Mouse (Mus musculus) stomach, embryonic 16.5 days (tissue): ENCODE measurements around the gene Camsap2. TPM values are rescaled to one million over a fixed set of nuclear protein-coding genes. Genes with fewer than 3 reads are reported as not detected.

Source experiments
- ATAC-seq: fragments of 200-750 bp; cut with Nextera tagmentation; 2 replicates; pipeline ENCODE4 v1.8.0; 2017; ENCODE audit warnings: moderate number of reproducible peaks, moderate TSS enrichment; ENCODE audit not compliant: insufficient read depth, low FRiP score
- H3K27ac ChIP-seq: fragments of 300-500 bp; sonication (generic); 2 replicates; pipeline ENCODE4 v1.5.1; 2014; ENCODE audit warnings: low read length
- H3K27me3 ChIP-seq: fragments of 300-500 bp; sonication (generic); 2 replicates; pipeline ENCODE4 v1.6.1; 2014; ENCODE audit warnings: low read length, control low read depth, mixed read lengths; ENCODE audit not compliant: control insufficient read depth, insufficient read depth
- H3K36me3 ChIP-seq: fragments of 300-500 bp; sonication (generic); 2 replicates; pipeline ENCODE4 v1.6.1; 2014; ENCODE audit warnings: low read length; ENCODE audit not compliant: control insufficient read depth, insufficient read depth
- H3K4me1 ChIP-seq: fragments of 300-500 bp; sonication (generic); 2 replicates; pipeline ENCODE4 v1.6.1; 2014; ENCODE audit warnings: low read length, control low read depth, mixed read lengths; ENCODE audit not compliant: control insufficient read depth, insufficient read depth
- H3K4me2 ChIP-seq: fragments of 300-500 bp; sonication (generic); 2 replicates; pipeline ENCODE4 v1.6.1; 2014; ENCODE audit warnings: low read depth, low read length, mixed read lengths
- H3K4me3 ChIP-seq: fragments of 300-500 bp; sonication (generic); replicated peaks from 2 replicates; pipeline ENCODE4 v1.5.1; 2014; ENCODE audit warnings: mild to moderate bottlenecking, low read length
- H3K9ac ChIP-seq: fragments of 300-500 bp; sonication (generic); 2 replicates; pipeline ENCODE4 v1.6.1; 2014; ENCODE audit warnings: low read length
- H3K9me3 ChIP-seq: fragments of 300-500 bp; sonication (generic); replicated peaks from 2 replicates; pipeline ENCODE4 v1.6.1; 2016; ENCODE audit warnings: low read length, control low read depth; ENCODE audit not compliant: control insufficient read depth
- WGBS: fragments of 180-500 bp; shearing (Covaris S2); extraction: QIAGEN DNeasy Blood & Tissue Kit; methylation state at CpG from one replicate; pipeline ENCODE4 v1.1.7; 2014; 5-methylcytosine and 5-hydroxymethylcytosine counted together
- polyA plus RNA-seq: library from polyadenylated mRNA; unstranded; fragments of >200 nt; fragmentation: Nextera tagmentation; extraction: Ambion mirVana; gene quantifications from 2 replicates; pipeline ENCODE4 v1.2.1, GENCODE M21; 2015

The Camsap2 gene
- polyA plus RNA-seq, 1 experiment from 2014 or later = 9.3 TPM

- no peak overlapping the region for H3K27ac ChIP-seq
- H3K9me3 ChIP-seq = no peaks in the 10 kb centered on the region
- no peak for ATAC-seq
- no peaks in the 10 kb centered on the region for H3K4me1 ChIP-seq
- H3K36me3 ChIP-seq = no peaks in the 10 kb centered on the region
- no peaks in the 10 kb centered on the region for H3K27me3 ChIP-seq
- WGBS = 71% methylated on average over 3 of the region's 3 CpGs
- H3K4me2 ChIP-seq = no peak overlapping the region
- H3K4me3 ChIP-seq = no peak overlapping the region
- H3K9ac ChIP-seq = no peak overlapping the region
These were observed 39.5 kb downstream of the Camsap2 start for GRCm38 (mm10) chr1:136306424-136306823.

- Histone ChIP-seq H3K27ac (no peak overlapping the region), H3K9ac (no peak overlapping the region), H3K27me3 (no peaks in the 10 kb centered on the region), H3K36me3 (peaks cover 3% of the 10 kb centered on the region; the same call in 1 of the 2 replicates), H3K4me3 (no peak overlapping the region), H3K4me1 (no peaks in the 10 kb centered on the region), H3K9me3 (no peaks in the 10 kb centered on the region), H3K4me2 (no peak overlapping the region)
- no peak for ATAC-seq
These were observed 51.9 kb downstream of the Camsap2 start for GRCm38 (mm10) chr1:136293961-136294360.

- 68% methylated on average over 1 of the region's 1 CpGs for WGBS
- H3K4me2 ChIP-seq = no peak overlapping the region
- no peaks in the 10 kb centered on the region for H3K27me3 ChIP-seq
- H3K9me3 ChIP-seq = no peaks in the 10 kb centered on the region
- peaks cover 5% of the 10 kb centered on the region; the same call in 1 of the 2 replicates for H3K36me3 ChIP-seq
- no peak for ATAC-seq
- no peak overlapping the region for H3K4me3 ChIP-seq
- no peaks in the 10 kb centered on the region for H3K4me1 ChIP-seq
- H3K27ac ChIP-seq = no peak overlapping the region
- no peak overlapping the region for H3K9ac ChIP-seq
These were observed 56.1 kb downstream of the Camsap2 start for GRCm38 (mm10) chr1:136289803-136290202.

GRCm38 (mm10) chr1:136277366-136277765 lies 68.5 kb downstream of the Camsap2 start:
- 92% methylated on average over 8 of the region's 8 CpGs for WGBS
- Histone ChIP-seq H3K9me3 (no peaks in the 10 kb centered on the region), H3K4me2 (no peak overlapping the region), H3K36me3 (peaks cover 38% of the 10 kb centered on the region), H3K9ac (no peak overlapping the region), H3K27me3 (no peaks in the 10 kb centered on the region), H3K4me1 (no peaks in the 10 kb centered on the region), H3K27ac (no peak overlapping the region), H3K4me3 (no peak overlapping the region)
- no peak for ATAC-seq

- Histone ChIP-seq H3K4me1 (no peaks in the 10 kb centered on the region), H3K4me2 (no peak overlapping the region), H3K9ac (no peak overlapping the region), H3K27ac (no peak overlapping the region), H3K9me3 (no peaks in the 10 kb centered on the region), H3K27me3 (no peaks in the 10 kb centered on the region), H3K36me3 (peaks cover 3% of the 10 kb centered on the region; the same call in 1 of the 2 replicates), H3K4me3 (no peak overlapping the region)
- 74% methylated on average over 7 of the region's 7 CpGs for WGBS
- ATAC-seq = no peak
These were observed 77.7 kb downstream of the Camsap2 start for GRCm38 (mm10) chr1:136268224-136268623.

GRCm38 (mm10) chr1:136266127-136266526 lies 79.8 kb downstream of the Camsap2 start:
- Histone ChIP-seq H3K36me3 (no peaks in the 10 kb centered on the region), H3K9ac (no peak overlapping the region), H3K4me3 (no peak overlapping the region), H3K4me1 (no peaks in the 10 kb centered on the region), H3K27me3 (peaks cover 12% of the 10 kb centered on the region), H3K4me2 (no peak overlapping the region), H3K9me3 (no peaks in the 10 kb centered on the region), H3K27ac (no peak overlapping the region)
- WGBS = 50% methylated on average over 6 of the region's 6 CpGs
- ATAC-seq = no peak

- Histone ChIP-seq H3K9me3 (no peaks in the 10 kb centered on the region), H3K27ac (no peak overlapping the region), H3K36me3 (no peaks in the 10 kb centered on the region), H3K4me2 (no peak overlapping the region), H3K4me3 (no peak overlapping the region), H3K4me1 (peaks cover 12% of the 10 kb centered on the region), H3K9ac (no peak overlapping the region), H3K27me3 (peaks cover 39% of the 10 kb centered on the region)
- 82% methylated on average over 5 of the region's 5 CpGs for WGBS
- ATAC-seq = no peak
These were observed 82.5 kb downstream of the Camsap2 start for GRCm38 (mm10) chr1:136263355-136263754.

GRCm38 (mm10) chr1:136260635-136261238 lies 85.2 kb downstream of the Camsap2 start, which contains the start of gene Gpr25:
TSS of gene Gpr25 (minus strand) at chr1:136260873.
- Histone ChIP-seq H3K4me3 (peak within 1 kb of the TSS; percentile 55), H3K27ac (no peak within 1 kb of the TSS), H3K4me1 (peaks cover 12% of the 10 kb centered on the region), H3K36me3 (no peaks in the 10 kb centered on the region), H3K9ac (peak within 1 kb of the TSS; percentile 69), H3K27me3 (peaks cover 55% of the 10 kb centered on the region), H3K4me2 (peak within 1 kb of the TSS; percentile 91), H3K9me3 (no peaks in the 10 kb centered on the region)
- WGBS = 8% methylated on average over 28 of the region's 28 CpGs
- ATAC-seq = 0 out of 2 replicates have a peak, but pooled peaks have one; percentile 3

GRCm38 (mm10) chr1:136259893-136260634 lies 85.8 kb downstream of the Camsap2 start:
- peak overlapping the region; percentile 69 for H3K9ac ChIP-seq

More at GRCm38 (mm10) chr1:136259893-136260634, 85.8 kb downstream of the Camsap2 start:
- H3K4me2 ChIP-seq = peak overlapping the region; percentile 91
- H3K4me1 ChIP-seq = peaks cover 12% of the 10 kb centered on the region
- peak; percentile 74 for ATAC-seq
- peaks cover 55% of the 10 kb centered on the region for H3K27me3 ChIP-seq
- H3K27ac ChIP-seq = no peak overlapping the region
- H3K4me3 ChIP-seq = peak overlapping the region; percentile 55
- under 1% methylated on average over 95 of the region's 95 CpGs for WGBS
- H3K9me3 ChIP-seq = no peaks in the 10 kb centered on the region
- no peaks in the 10 kb centered on the region for H3K36me3 ChIP-seq
